Mouse (Mus musculus) ES-E14 (cell line): Measurements from ENCODE around the gene Rcc1. TPM values are rescaled to one million over a fixed set of nuclear protein-coding genes. Genes with fewer than 3 reads are reported as not detected.

Experiments used
- DNase-seq: peaks from one replicate; pipeline ENCODE4 v3.0.0-alpha.2; 2013; ENCODE audit warnings: low read depth, low spot score
- H3K27ac ChIP-seq: 2 replicates; pipeline ENCODE4 v1.5.1; 2012; ENCODE audit warnings: low read depth, mild to moderate bottlenecking, low read length, moderate library complexity, mixed read lengths; ENCODE audit not compliant: poor library complexity, insufficient read depth, severe bottlenecking
- H3K36me3 ChIP-seq: 2 replicates; pipeline ENCODE4 v1.6.1; 2012; ENCODE audit warnings: mild to moderate bottlenecking, low read length, moderate library complexity, mixed read lengths; ENCODE audit not compliant: control insufficient read depth, poor library complexity, insufficient read depth, severe bottlenecking
- H3K4me1 ChIP-seq, 2 experiments: fragments of 150-350 bp in 1 of 2; sonication (generic) in 1 of 2; 2 replicates each; pipeline ENCODE4 v1.6.1; 2012; ENCODE audit warnings: low read length in 2 of 2, mild to moderate bottlenecking in 1 of 2, mixed read lengths in 1 of 2; ENCODE audit not compliant: control insufficient read depth in 2 of 2, insufficient read depth in 2 of 2, poor library complexity in 1 of 2
- H3K4me3 ChIP-seq, 2 experiments: fragments of 150-350 bp in 1 of 2; sonication (generic) in 1 of 2; 2 replicates each; pipeline ENCODE4 v1.5.1; 2012; ENCODE audit warnings: low read length in 2 of 2, low read depth in 1 of 2, mild to moderate bottlenecking in 1 of 2, mixed read lengths in 1 of 2; ENCODE audit not compliant: insufficient read depth in 1 of 2, poor library complexity in 1 of 2, severe bottlenecking in 1 of 2
- H3K9ac ChIP-seq: 2 replicates; pipeline ENCODE4 v1.6.1; 2012; ENCODE audit warnings: low read depth, mild to moderate bottlenecking, low read length, mixed read lengths; ENCODE audit not compliant: poor library complexity, insufficient read depth, severe bottlenecking
- H3K9me3 ChIP-seq: fragments of 150-350 bp; sonication (generic); 2 replicates; pipeline ENCODE4 v1.6.1; 2012; ENCODE audit warnings: low read depth, mild to moderate bottlenecking, low read length; ENCODE audit not compliant: control insufficient read depth, insufficient read depth
- CHD2 ChIP-seq: IDR thresholded peaks from 2 replicates; pipeline ENCODE4 v1.6.1; 2014; ENCODE audit warnings: mild to moderate bottlenecking, low read depth, low read length, inconsistent platforms
- HCFC1 ChIP-seq: IDR thresholded peaks from 2 replicates; pipeline ENCODE4 v1.6.1; 2012; ENCODE audit warnings: low read length, inconsistent platforms, borderline replicate concordance; ENCODE audit not compliant: insufficient read depth
- MAFK ChIP-seq: IDR thresholded peaks from 2 replicates; pipeline ENCODE4 v1.6.1; 2014; ENCODE audit warnings: mild to moderate bottlenecking, low read depth, low read length, inconsistent platforms; ENCODE audit not compliant: insufficient read depth
- ZC3H11A ChIP-seq: IDR thresholded peaks from 2 replicates; pipeline ENCODE4 v1.6.1; 2012; ENCODE audit warnings: low read depth, mild to moderate bottlenecking, inconsistent platforms, low read length, borderline replicate concordance
- ZNF384 ChIP-seq: IDR thresholded peaks from 2 replicates; pipeline ENCODE4 v1.6.1; 2012; ENCODE audit warnings: low read depth, low read length, inconsistent platforms
- in situ Hi-C, 2 experiments: fragments of 600-800 bp; cut with MboI; formaldehyde crosslinking; loops; one replicate each; pipeline ENCODE4 v1.15.1; 2025; ENCODE audit warnings: low sequenced_read_pairs in 2 of 2, inconsistent platforms in 1 of 2; ENCODE audit not compliant: unreplicated experiment in 2 of 2
- total RNA-seq: library from RNA; depleted of rRNA; stranded (reverse); fragments of 300-350 nt; gene quantifications from 2 replicates; pipeline ENCODE4 v1.2.3, GENCODE M21; 2012

The Rcc1 gene
- total RNA-seq, 1 experiment: 117 TPM

- Histone ChIP-seq H3K4me1 (peaks cover 5 to 9% of the 10 kb centered on the region in 2 experiments; a peak in 3 of 4 replicates), H3K9ac (no peak overlapping the region), H3K4me3 (no peak overlapping the region), H3K9me3 (no peaks in the 10 kb centered on the region), H3K36me3 (peaks cover 36% of the 10 kb centered on the region), H3K27ac (no peak overlapping the region)
- in situ Hi-C loops: no loop called here
- no peak for DNase-seq
- TF ChIP-seq ZC3H11A: no peak
- no peak for TF ChIP-seq MAFK
- TF ChIP-seq CHD2: no peak
- peak; percentile 84 for TF ChIP-seq ZNF384
- no peak for TF ChIP-seq HCFC1
Observed at GRCm38 (mm10) chr4:132311209-132311608, 42.2 kb downstream of the Rcc1 start.

GRCm38 (mm10) chr4:132309849-132310472, 43.4 kb downstream of the Rcc1 start:
- H3K9me3 ChIP-seq: no peaks in the 10 kb centered on the region
- peak overlapping the region; percentile 94 for H3K9ac ChIP-seq
- TF ChIP-seq MAFK: no peak
- TF ChIP-seq ZNF384: no peak
- no peak for TF ChIP-seq CHD2
- no peak for TF ChIP-seq ZC3H11A
- TF ChIP-seq HCFC1: no peak
- H3K36me3 ChIP-seq: peaks cover 36% of the 10 kb centered on the region
- peak overlapping the region; percentile 83 for H3K27ac ChIP-seq
- peaks cover 3 to 7% of the 10 kb centered on the region in 2 experiments; a peak in 3 of 4 replicates for H3K4me1 ChIP-seq
- in situ Hi-C loops: no loop called here
- H3K4me3 ChIP-seq: peak overlapping the region; percentile 82 to 86
- DNase-seq: no peak

- H3K27ac ChIP-seq: peak overlapping the region; percentile 83
- H3K36me3 ChIP-seq: peaks cover 36% of the 10 kb centered on the region
- no peaks in the 10 kb centered on the region for H3K9me3 ChIP-seq
- peaks cover 2 to 6% of the 10 kb centered on the region in 2 experiments; a peak in 2 of 4 replicates for H3K4me1 ChIP-seq
- in situ Hi-C loops: no loop called here
- peak overlapping the region; percentile 94 for H3K9ac ChIP-seq
- DNase-seq: no peak
- TF ChIP-seq HCFC1 (no peak), MAFK (no peak)
- peak overlapping the region; percentile 82 to 86 for H3K4me3 ChIP-seq
Observed at GRCm38 (mm10) chr4:132309140-132309848, 44.1 kb downstream of the Rcc1 start.

GRCm38 (mm10) chr4:132308437-132309139, 44.8 kb downstream of the Rcc1 start:
- Histone ChIP-seq H3K4me3 (peak overlapping the region; percentile 82 to 86), H3K27ac (peak overlapping the region; percentile 83), H3K36me3 (peaks cover 29% of the 10 kb centered on the region), H3K9ac (peak overlapping the region; percentile 94), H3K9me3 (no peaks in the 10 kb centered on the region), H3K4me1 (no peaks in the 10 kb centered on the region; a peak in 1 of 4 replicates)
- peak; percentile 87 for DNase-seq
- in situ Hi-C loops: no loop called here
- TF ChIP-seq CHD2 (no peak), ZC3H11A (no peak), MAFK (no peak), HCFC1 (peak; percentile 96), ZNF384 (peak; percentile 49; the same call in 1 of the 2 replicates)
